In the genomic region with DNA sequence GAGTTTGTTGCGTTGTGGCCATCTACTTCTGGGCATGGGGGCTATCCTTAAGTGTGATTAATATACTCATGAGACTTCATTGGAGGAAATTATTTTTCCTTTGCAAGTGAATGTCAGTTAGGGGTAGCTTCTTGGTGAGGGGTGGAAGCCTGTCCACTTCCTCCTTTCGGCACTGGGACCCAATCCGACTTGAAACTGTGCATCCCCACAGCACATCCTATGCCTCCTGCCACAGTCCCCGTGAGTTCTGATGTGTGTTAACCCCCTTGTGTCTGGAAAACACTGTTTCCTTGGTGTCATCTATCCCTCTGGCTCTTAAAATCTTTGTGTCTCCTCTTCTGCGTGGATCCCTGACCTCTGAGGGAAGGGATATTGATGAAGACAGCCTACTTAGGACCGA, we compare ENCODE assay signal across 21 mouse cellular contexts. TPM values are rescaled to one million over a fixed set of nuclear protein-coding genes. Genes with fewer than 3 reads are reported as not detected.
"Had no signal": no experiment of that assay in that cellular context is flagged by ENCODE, and none has a peak within 500 bp of the region (broad histone marks: within the 10 kb centered on the region; RNA-seq: fewer than 3 reads in every experiment).

No protein-coding gene starts in this region.

- H3K9ac ChIP-seq: liver, embryonic 13.5 days; midbrain, embryonic 13.5 days; neural tube, embryonic 13.5 days had no signal

- H3K4me2 ChIP-seq: liver, embryonic 13.5 days; midbrain, embryonic 13.5 days; neural tube, embryonic 13.5 days had no signal

- H3K27ac ChIP-seq: left cerebral cortex, adult 2 months; liver, embryonic 13.5 days; midbrain, embryonic 10.5 days; midbrain, embryonic 13.5 days; neural tube, embryonic 13.5 days had no signal

- H3K9me3 ChIP-seq: liver, embryonic 13.5 days; megakaryocyte, embryonic 14.5 days; midbrain, embryonic 10.5 days; midbrain, embryonic 13.5 days; neural tube, embryonic 13.5 days had no signal

- H3K36me3 ChIP-seq: liver, embryonic 13.5 days; midbrain, embryonic 10.5 days; midbrain, embryonic 13.5 days; neural tube, embryonic 13.5 days had no signal

- DNase-seq: kidney, adult 2 months; kidney, postnatal 10 days; kidney, postnatal 36 days; layer of hippocampus, postnatal 36 days; liver, embryonic 13.5 days; lung, adult 2 months; lung, postnatal 14 days; lung, postnatal 4 days; thymus, postnatal 25 days had no signal

- H3K4me1 ChIP-seq: liver, embryonic 13.5 days; midbrain, embryonic 10.5 days; midbrain, embryonic 13.5 days; neural tube, embryonic 13.5 days had no signal

- H3K4me3 ChIP-seq: left cerebral cortex, adult 2 months; liver, embryonic 13.5 days; megakaryocyte, embryonic 14.5 days; midbrain, embryonic 10.5 days; midbrain, embryonic 13.5 days; myocyte; neural tube, embryonic 13.5 days had no signal

- ATAC-seq: midbrain, embryonic 13.5 days; midbrain, embryonic 16.5 days had no signal

RNA-seq across cellular contexts. Expression of a gene that starts 11.6 kb away (rescaled TPM):
- total RNA-seq: monocyte, adult 5-6 weeks had no signal

RNA-seq across cellular contexts. Expression of a gene that starts 11.9 kb away (rescaled TPM):
- total RNA-seq: neutrophil, adult 5-6 weeks had no signal
- polyA plus RNA-seq: kidney, embryonic 14.5 days; liver, embryonic 13.5 days; liver, embryonic 16.5 days; thymus, postnatal 0 days had no signal
